Mouse (Mus musculus): Measurements from ENCODE around the gene Ntrk1. TPM values are rescaled to one million over a fixed set of nuclear protein-coding genes. Genes with fewer than 3 reads are reported as not detected.

The Ntrk1 gene
- total and polyA plus RNA-seq, 2 experiments from 2014 or later: 0.11 to 0.16 TPM

- Histone ChIP-seq H3K27me3 (ENCODE audit: control insufficient read depth, insufficient read depth, low read length) (no peaks in the 10 kb centered on the region), H3K27ac (ENCODE audit: low read depth) (no peak overlapping the region), H3K9ac (replicated peaks; ENCODE audit: low read depth, low read length) (no peak overlapping the region), H3K36me3 (replicated peaks; ENCODE audit: control insufficient read depth, insufficient read depth, low read length) (peaks cover 92% of the 10 kb centered on the region), H3K4me1 (ENCODE audit: control insufficient read depth, insufficient read depth) (no peaks in the 10 kb centered on the region), H3K4me3 (ENCODE audit: low read depth, low read length) (no peak overlapping the region), H3K4me2 (ENCODE audit: low read depth, low read length) (no peak overlapping the region), H3K9me3 (replicated peaks; ENCODE audit: control insufficient read depth, low read length) (no peaks in the 10 kb centered on the region)
- 62% methylated on average over 11 of the region's 11 CpGs for WGBS
- TF ChIP-seq EP300 (IDR thresholded peaks at IDR 0.05; ENCODE audit: low read depth): no peak
- no peak for TF ChIP-seq CTCF (IDR thresholded peaks at IDR 0.05; ENCODE audit: low read depth)
- DNase-seq (ENCODE audit: low spot score) (no peak), ATAC-seq (ENCODE audit: insufficient read depth, low read depth) (no peak)
Observed at GRCm38 (mm10) chr3:87733984-87734761, 60.8 kb downstream of the Ntrk1 start.

- Histone ChIP-seq H3K9me3 (replicated peaks; ENCODE audit: control insufficient read depth, low read length) (no peaks in the 10 kb centered on the region), H3K9ac (replicated peaks; ENCODE audit: low read depth, low read length) (no peak overlapping the region), H3K4me3 (ENCODE audit: low read depth, low read length) (no peak overlapping the region), H3K27me3 (ENCODE audit: control insufficient read depth, insufficient read depth, low read length) (no peaks in the 10 kb centered on the region), H3K27ac (ENCODE audit: low read depth) (no peak overlapping the region), H3K4me1 (ENCODE audit: control insufficient read depth, insufficient read depth) (no peaks in the 10 kb centered on the region), H3K36me3 (replicated peaks; ENCODE audit: control insufficient read depth, insufficient read depth, low read length) (peaks cover 94% of the 10 kb centered on the region), H3K4me2 (ENCODE audit: low read depth, low read length) (no peak overlapping the region)
- no peak for ATAC-seq (ENCODE audit: insufficient read depth, low read depth)
- no peak for DNase-seq (ENCODE audit: low spot score)
- TF ChIP-seq EP300 (IDR thresholded peaks at IDR 0.05; ENCODE audit: low read depth): no peak
- no peak for TF ChIP-seq CTCF (IDR thresholded peaks at IDR 0.05; ENCODE audit: low read depth)
- 77% methylated on average over 4 of the region's 4 CpGs for WGBS
Observed at GRCm38 (mm10) chr3:87733098-87733497, 61.9 kb downstream of the Ntrk1 start.

GRCm38 (mm10) chr3:87728696-87729095, 66.3 kb downstream of the Ntrk1 start:
- Histone ChIP-seq H3K4me2 (ENCODE audit: low read depth, low read length) (no peak overlapping the region), H3K9me3 (replicated peaks; ENCODE audit: control insufficient read depth, low read length) (no peaks in the 10 kb centered on the region), H3K4me3 (ENCODE audit: low read depth, low read length) (no peak overlapping the region), H3K9ac (replicated peaks; ENCODE audit: low read depth, low read length) (no peak overlapping the region), H3K4me1 (ENCODE audit: control insufficient read depth, insufficient read depth) (no peaks in the 10 kb centered on the region), H3K36me3 (replicated peaks; ENCODE audit: control insufficient read depth, insufficient read depth, low read length) (peaks cover 94% of the 10 kb centered on the region), H3K27ac (ENCODE audit: low read depth) (no peak overlapping the region), H3K27me3 (ENCODE audit: control insufficient read depth, insufficient read depth, low read length) (no peaks in the 10 kb centered on the region)
- DNase-seq (ENCODE audit: low spot score): no peak
- TF ChIP-seq CTCF (IDR thresholded peaks at IDR 0.05; ENCODE audit: low read depth) (no peak), EP300 (IDR thresholded peaks at IDR 0.05; ENCODE audit: low read depth) (no peak)
- no peak for ATAC-seq (ENCODE audit: insufficient read depth, low read depth)
- 87% methylated on average over 6 of the region's 6 CpGs for WGBS

Other genes starting within 250 kb of the Ntrk1 start
- gene Arhgef11, start 177.6 kb downstream of the Ntrk1 start, total RNA-seq (2014; rRNA removed; ENCODE audit: low replicate concordance): 18.6 and 29.9 TPM in 2 replicates
- gene Arhgef11, start 177.6 kb downstream of the Ntrk1 start, polyA plus RNA-seq (2015; fragmentation: Nextera tagmentation; extraction: Ambion mirVana): 4.5 and 5.3 TPM in 2 replicates
- gene Lrrc71, start 46.5 kb downstream of the Ntrk1 start, total RNA-seq (2014; rRNA removed; ENCODE audit: low replicate concordance): 0.54 and 1.5 TPM in 2 replicates
- gene Lrrc71, start 46.5 kb downstream of the Ntrk1 start, polyA plus RNA-seq (2015; fragmentation: Nextera tagmentation; extraction: Ambion mirVana): 0.12 and 0.38 TPM in 2 replicates
- not detected in 2 replicates for gene Insrr, start 1.8 kb upstream of the Ntrk1 start, total RNA-seq (2014; rRNA removed; ENCODE audit: low replicate concordance)
- gene Insrr, start 1.8 kb upstream of the Ntrk1 start, polyA plus RNA-seq (2015; fragmentation: Nextera tagmentation; extraction: Ambion mirVana): not detected in 2 replicates
- gene Pear1, start 29.1 kb upstream of the Ntrk1 start, total RNA-seq (2014; rRNA removed; ENCODE audit: low replicate concordance): 42.7 and 69.9 TPM in 2 replicates
- 10.3 and 10.8 TPM in 2 replicates for gene Pear1, start 29.1 kb upstream of the Ntrk1 start, polyA plus RNA-seq (2015; fragmentation: Nextera tagmentation; extraction: Ambion mirVana)
- gene Sh2d2a, start 51.6 kb upstream of the Ntrk1 start, total RNA-seq (2014; rRNA removed; ENCODE audit: low replicate concordance): 1.7 TPM in 1 of 2 replicates, not detected in the other
- gene Sh2d2a, start 51.6 kb upstream of the Ntrk1 start, polyA plus RNA-seq (2015; fragmentation: Nextera tagmentation; extraction: Ambion mirVana): 0.08 and 0.10 TPM in 2 replicates
- 55.6 and 68.6 TPM in 2 replicates for gene Prcc, start 90.4 kb upstream of the Ntrk1 start, total RNA-seq (2014; rRNA removed; ENCODE audit: low replicate concordance)
- gene Prcc, start 90.4 kb upstream of the Ntrk1 start, polyA plus RNA-seq (2015; fragmentation: Nextera tagmentation; extraction: Ambion mirVana): 10.0 and 12.1 TPM in 2 replicates
- 62.1 and 79.7 TPM in 2 replicates for gene Hdgf, start 111.2 kb upstream of the Ntrk1 start, total RNA-seq (2014; rRNA removed; ENCODE audit: low replicate concordance)
- 81.0 and 83.8 TPM in 2 replicates for gene Hdgf, start 111.2 kb upstream of the Ntrk1 start, polyA plus RNA-seq (2015; fragmentation: Nextera tagmentation; extraction: Ambion mirVana)
- 53.9 and 57.1 TPM in 2 replicates for gene Mrpl24, start 124.3 kb upstream of the Ntrk1 start, total RNA-seq (2014; rRNA removed; ENCODE audit: low replicate concordance)
- gene Mrpl24, start 124.3 kb upstream of the Ntrk1 start, polyA plus RNA-seq (2015; fragmentation: Nextera tagmentation; extraction: Ambion mirVana): 62.3 and 67.2 TPM in 2 replicates
- 8.2 and 24.0 TPM in 2 replicates for gene Isg20l2, start 135.2 kb upstream of the Ntrk1 start, total RNA-seq (2014; rRNA removed; ENCODE audit: low replicate concordance)
- 14.2 and 16.2 TPM in 2 replicates for gene Isg20l2, start 135.2 kb upstream of the Ntrk1 start, polyA plus RNA-seq (2015; fragmentation: Nextera tagmentation; extraction: Ambion mirVana)
- 14.5 and 56.8 TPM in 2 replicates for gene Rrnad1, start 135.6 kb upstream of the Ntrk1 start, total RNA-seq (2014; rRNA removed; ENCODE audit: low replicate concordance)
- gene Rrnad1, start 135.6 kb upstream of the Ntrk1 start, polyA plus RNA-seq (2015; fragmentation: Nextera tagmentation; extraction: Ambion mirVana): 7.9 and 8.0 TPM in 2 replicates
- gene Crabp2, start 153.5 kb upstream of the Ntrk1 start, total RNA-seq (2014; rRNA removed; ENCODE audit: low replicate concordance): 0.53 TPM in 1 of 2 replicates, not detected in the other
- 0.37 and 0.62 TPM in 2 replicates for gene Crabp2, start 153.5 kb upstream of the Ntrk1 start, polyA plus RNA-seq (2015; fragmentation: Nextera tagmentation; extraction: Ambion mirVana)
- gene Nes, start 175.9 kb upstream of the Ntrk1 start, total RNA-seq (2014; rRNA removed; ENCODE audit: low replicate concordance): 17.2 and 35.7 TPM in 2 replicates
- gene Nes, start 175.9 kb upstream of the Ntrk1 start, polyA plus RNA-seq (2015; fragmentation: Nextera tagmentation; extraction: Ambion mirVana): 9.1 and 9.9 TPM in 2 replicates
- gene Bcan, start 205.1 kb upstream of the Ntrk1 start, total RNA-seq (2014; rRNA removed; ENCODE audit: low replicate concordance): not detected in 2 replicates
- 0.04 TPM in 1 of 2 replicates, not detected in the other for gene Bcan, start 205.1 kb upstream of the Ntrk1 start, polyA plus RNA-seq (2015; fragmentation: Nextera tagmentation; extraction: Ambion mirVana)
- not detected in 2 replicates for gene Hapln2, start 232.4 kb upstream of the Ntrk1 start, total RNA-seq (2014; rRNA removed; ENCODE audit: low replicate concordance)
- 0.10 and 0.15 TPM in 2 replicates for gene Hapln2, start 232.4 kb upstream of the Ntrk1 start, polyA plus RNA-seq (2015; fragmentation: Nextera tagmentation; extraction: Ambion mirVana)
- 1.2 and 3.4 TPM in 2 replicates for gene Gpatch4, start 247.9 kb upstream of the Ntrk1 start, total RNA-seq (2014; rRNA removed; ENCODE audit: low replicate concordance)
- gene Gpatch4, start 247.9 kb upstream of the Ntrk1 start, polyA plus RNA-seq (2015; fragmentation: Nextera tagmentation; extraction: Ambion mirVana): 10.9 and 11.6 TPM in 2 replicates

Data from heart, postnatal 0 days (tissue).